In the genomic region with DNA sequence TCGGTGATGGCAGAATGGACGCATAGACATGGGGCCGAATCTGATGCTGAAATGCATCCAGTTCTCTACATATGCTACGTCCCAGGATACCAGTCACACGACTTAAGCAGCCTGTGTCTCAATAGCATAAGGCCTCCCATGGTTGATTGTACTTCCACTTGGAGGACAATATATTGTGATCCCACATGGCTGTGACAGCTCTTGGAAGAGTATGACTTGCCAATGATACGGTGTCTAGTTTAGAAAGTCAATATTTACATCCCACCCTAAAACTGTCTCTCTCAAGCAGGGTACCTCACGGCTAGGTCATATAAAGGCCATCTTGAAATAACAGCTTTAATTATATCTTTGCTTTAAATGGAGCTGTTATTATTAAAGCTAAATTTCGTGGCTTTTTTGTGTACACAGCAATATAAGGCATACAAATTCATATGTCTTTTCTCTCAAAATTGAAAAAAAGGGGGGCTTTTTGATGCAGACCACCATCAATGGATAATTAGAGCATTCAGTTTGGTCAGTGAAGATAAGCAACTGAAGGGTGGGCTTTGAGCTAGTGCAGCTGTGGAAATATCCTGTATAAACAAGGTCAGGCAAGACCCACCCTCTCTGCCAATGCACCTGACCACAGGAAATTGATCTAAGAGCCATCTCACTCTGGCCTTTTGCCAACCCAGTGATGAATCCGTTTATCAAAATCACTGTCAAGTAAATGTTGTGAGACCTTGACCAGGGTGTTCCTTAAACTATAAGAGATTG, we compare ENCODE assay signal across 29 mouse cellular contexts.
"Had no signal": no experiment of that assay in that cellular context is flagged by ENCODE, and none has a peak within 500 bp of the region (broad histone marks: within the 10 kb centered on the region; RNA-seq: fewer than 3 reads in every experiment).

No protein-coding gene starts in this region.

- DNase-seq: left cerebral cortex, postnatal 4 days; liver; liver, embryonic 13.5 days; liver, postnatal 0 days; lung, adult 2 months; lung, postnatal 14 days; lung, postnatal 36 days; lung, postnatal 4 days; midbrain, embryonic 14.5 days had no signal

- H3K9me3 ChIP-seq: limb, embryonic 10.5 days; limb, embryonic 12.5 days; limb, embryonic 13.5 days; limb, embryonic 15.5 days; liver, embryonic 12.5 days; liver, embryonic 13.5 days; liver, embryonic 15.5 days; midbrain, embryonic 10.5 days; midbrain, embryonic 12.5 days; midbrain, embryonic 13.5 days; midbrain, embryonic 15.5 days; neural tube, embryonic 12.5 days; neural tube, embryonic 13.5 days had no signal

- H3K36me3 ChIP-seq: limb, embryonic 10.5 days; limb, embryonic 12.5 days; limb, embryonic 13.5 days; limb, embryonic 15.5 days; liver, embryonic 12.5 days; liver, embryonic 13.5 days; liver, embryonic 15.5 days; midbrain, embryonic 10.5 days; midbrain, embryonic 12.5 days; midbrain, embryonic 13.5 days; midbrain, embryonic 15.5 days; neural tube, embryonic 12.5 days; neural tube, embryonic 13.5 days had no signal

- H3K4me2 ChIP-seq: limb, embryonic 12.5 days; limb, embryonic 13.5 days; limb, embryonic 15.5 days; liver, embryonic 11.5 days; liver, embryonic 12.5 days; liver, embryonic 13.5 days; liver, embryonic 15.5 days; midbrain, embryonic 11.5 days; midbrain, embryonic 12.5 days; midbrain, embryonic 13.5 days; midbrain, embryonic 15.5 days; neural tube, embryonic 12.5 days; neural tube, embryonic 13.5 days had no signal

- H3K27me3 ChIP-seq: limb, embryonic 12.5 days; limb, embryonic 13.5 days; limb, embryonic 15.5 days; liver, embryonic 12.5 days; liver, embryonic 13.5 days; liver, embryonic 15.5 days; megakaryocyte, embryonic 14.5 days; midbrain, embryonic 12.5 days; midbrain, embryonic 13.5 days; midbrain, embryonic 15.5 days; neural tube, embryonic 12.5 days; neural tube, embryonic 13.5 days had no signal

- ATAC-seq: liver, embryonic 12.5 days; liver, postnatal 0 days; midbrain, embryonic 13.5 days; midbrain, embryonic 15.5 days; midbrain, embryonic 16.5 days had no signal

- H3K4me3 ChIP-seq: left cerebral cortex, adult 2 months; limb, embryonic 10.5 days; limb, embryonic 12.5 days; limb, embryonic 13.5 days; limb, embryonic 15.5 days; liver, embryonic 12.5 days; liver, embryonic 13.5 days; liver, embryonic 15.5 days; megakaryocyte, embryonic 14.5 days; midbrain, embryonic 10.5 days; midbrain, embryonic 12.5 days; midbrain, embryonic 13.5 days; midbrain, embryonic 15.5 days; myocyte; neural tube, embryonic 12.5 days; neural tube, embryonic 13.5 days had no signal

- H3K27ac ChIP-seq: left cerebral cortex, adult 2 months; limb, embryonic 10.5 days; limb, embryonic 12.5 days; limb, embryonic 13.5 days; limb, embryonic 15.5 days; liver, embryonic 12.5 days; liver, embryonic 13.5 days; liver, embryonic 14.5 days; liver, embryonic 15.5 days; macrophage; midbrain, embryonic 10.5 days; midbrain, embryonic 12.5 days; midbrain, embryonic 13.5 days; midbrain, embryonic 15.5 days; neural tube, embryonic 12.5 days; neural tube, embryonic 13.5 days had no signal

- H3K4me1 ChIP-seq: limb, embryonic 12.5 days; limb, embryonic 15.5 days; liver, embryonic 12.5 days; liver, embryonic 13.5 days; liver, embryonic 15.5 days; megakaryocyte, embryonic 14.5 days; midbrain, embryonic 15.5 days; neural tube, embryonic 12.5 days; neural tube, embryonic 13.5 days had no signal

- H3K9ac ChIP-seq: limb, embryonic 12.5 days; limb, embryonic 13.5 days; limb, embryonic 15.5 days; liver, embryonic 12.5 days; liver, embryonic 13.5 days; liver, embryonic 14.5 days; liver, embryonic 15.5 days; liver, postnatal 0 days; midbrain, embryonic 12.5 days; midbrain, embryonic 13.5 days; midbrain, embryonic 15.5 days; neural tube, embryonic 12.5 days; neural tube, embryonic 13.5 days had no signal
